Mouse (Mus musculus) heart, embryonic 13.5 days (tissue): ENCODE results near the gene Slain1. TPM values are rescaled to one million over a fixed set of nuclear protein-coding genes. Genes with fewer than 3 reads are reported as not detected.
A peak's percentile ranks its signal among the peaks of the same experiment; 100 is the strongest.

Experiments used
- ATAC-seq: fragments of 200-750 bp; cut with Nextera tagmentation; 2 replicates; pipeline ENCODE4 v1.8.0; 2017; ENCODE audit warnings: moderate TSS enrichment; ENCODE audit not compliant: insufficient number of reproducible peaks, low FRiP score, low TSS enrichment; ENCODE audit errors: extremely low read depth
- H3K27ac ChIP-seq: fragments of 300-500 bp; sonication (generic); replicated peaks from 2 replicates; pipeline ENCODE4 v1.5.1; 2015; ENCODE audit warnings: moderate library complexity, mild to moderate bottlenecking, inconsistent platforms
- H3K27me3 ChIP-seq: fragments of 300-500 bp; sonication (generic); replicated peaks from 2 replicates; pipeline ENCODE4 v1.6.1; 2015; ENCODE audit warnings: mild to moderate bottlenecking, inconsistent platforms
- H3K36me3 ChIP-seq: fragments of 300-500 bp; sonication (generic); 2 replicates; pipeline ENCODE4 v1.6.1; 2015; ENCODE audit warnings: mild to moderate bottlenecking, inconsistent platforms
- H3K4me1 ChIP-seq: fragments of 300-500 bp; sonication (generic); 2 replicates; pipeline ENCODE4 v1.6.1; 2015; ENCODE audit warnings: inconsistent platforms
- H3K4me2 ChIP-seq: fragments of 300-500 bp; sonication (generic); 2 replicates; pipeline ENCODE4 v1.6.1; 2015; ENCODE audit warnings: inconsistent platforms, mild to moderate bottlenecking, moderate library complexity
- H3K4me3 ChIP-seq: fragments of 300-500 bp; sonication (generic); 2 replicates; pipeline ENCODE4 v1.5.1; 2015; ENCODE audit warnings: moderate library complexity, mild to moderate bottlenecking, inconsistent platforms
- H3K9ac ChIP-seq: fragments of 300-500 bp; sonication (generic); 2 replicates; pipeline ENCODE4 v1.6.1; 2015; ENCODE audit warnings: inconsistent platforms, mild to moderate bottlenecking, moderate library complexity
- H3K9me3 ChIP-seq: fragments of 300-500 bp; sonication (generic); 2 replicates; pipeline ENCODE4 v1.6.1; 2016; ENCODE audit warnings: inconsistent platforms
- WGBS: fragments of 180-500 bp; shearing (Covaris S2); methylation state at CpG from one replicate; pipeline ENCODE4 v1.1.7; 2015; ENCODE audit warnings: mixed read lengths; 5-methylcytosine and 5-hydroxymethylcytosine counted together
- polyA plus RNA-seq: library from polyadenylated mRNA; unstranded; fragments of >200 nt; fragmentation: Nextera tagmentation; extraction: Ambion mirVana; gene quantifications from 2 replicates; pipeline ENCODE4 v1.2.1, GENCODE M21; 2015

The Slain1 gene
- polyA plus RNA-seq, 1 experiment from 2014 or later: 0.31 TPM

DNA sequence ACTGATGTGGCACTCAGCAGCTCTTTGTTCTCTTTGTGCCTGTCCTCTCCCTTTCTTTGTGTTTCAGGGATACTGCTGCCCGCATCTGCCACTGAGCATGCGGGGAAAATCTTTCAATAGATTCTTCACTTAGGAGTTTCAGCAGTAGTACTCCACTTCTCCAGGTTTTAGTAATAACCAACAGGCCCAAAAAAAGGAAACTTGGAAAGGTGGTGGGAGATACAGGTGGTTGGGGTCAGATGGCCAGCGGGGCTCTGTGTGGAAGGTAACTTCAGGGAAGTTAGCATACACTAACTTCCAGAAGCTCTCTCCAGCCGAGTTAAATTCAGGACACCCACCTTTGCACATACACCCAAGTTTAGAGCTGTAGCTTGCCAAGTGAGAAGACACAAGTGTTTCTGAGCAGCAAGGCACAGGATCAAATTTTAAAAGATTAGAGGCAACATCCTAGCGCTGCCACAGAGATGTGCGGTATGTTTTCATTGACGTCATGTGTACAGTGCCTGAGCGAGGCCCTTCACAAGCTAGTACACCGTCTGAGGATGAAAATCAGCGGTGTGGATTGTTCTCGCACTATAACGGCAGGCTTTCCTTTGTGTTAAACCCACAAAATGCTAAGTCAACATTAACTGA lies 1.3 kb upstream of the Slain1 start:
- no peak overlapping the region; the same call in 1 of the 2 replicates for H3K4me2 ChIP-seq
- no peak overlapping the region for H3K27ac ChIP-seq
- no peaks in the 10 kb centered on the region for H3K36me3 ChIP-seq
- no peak overlapping the region for H3K4me3 ChIP-seq
- ATAC-seq: no peak
- H3K4me1 ChIP-seq: peaks cover 7% of the 10 kb centered on the region
- H3K27me3 ChIP-seq: peaks cover 58% of the 10 kb centered on the region
- H3K9ac ChIP-seq: no peak overlapping the region
- 56% methylated on average over 12 of the region's 12 CpGs for WGBS
- H3K9me3 ChIP-seq: no peaks in the 10 kb centered on the region

DNA sequence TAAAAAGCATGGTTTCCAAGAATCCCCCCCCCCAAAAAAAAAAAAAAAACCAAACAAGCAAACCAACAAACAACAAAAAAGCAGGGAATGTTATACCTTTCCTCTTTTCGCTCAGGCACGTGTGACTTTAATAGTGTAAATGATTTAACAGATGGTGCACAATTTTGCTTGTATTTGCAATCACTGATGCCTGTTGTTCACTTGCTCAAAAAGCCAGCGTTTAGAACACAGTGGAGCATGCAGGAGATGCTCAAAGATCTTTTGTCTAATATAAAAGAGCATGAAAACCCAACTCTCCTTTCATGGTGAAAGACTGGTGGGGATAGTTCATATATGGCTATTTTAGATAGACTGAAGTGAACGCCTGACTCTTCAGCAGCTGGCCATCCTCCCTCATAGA lies 726 bp upstream of the Slain1 start:
- Histone ChIP-seq H3K4me3 (no peak overlapping the region; the same call in 1 of the 2 replicates), H3K9ac (no peak overlapping the region), H3K36me3 (no peaks in the 10 kb centered on the region), H3K27ac (no peak overlapping the region), H3K4me2 (peak overlapping the region; percentile 100; the same call in 1 of the 2 replicates), H3K4me1 (peaks cover 7% of the 10 kb centered on the region), H3K27me3 (peaks cover 59% of the 10 kb centered on the region), H3K9me3 (no peaks in the 10 kb centered on the region)
- ATAC-seq: no peak
- 56% methylated on average over 4 of the region's 4 CpGs for WGBS

DNA sequence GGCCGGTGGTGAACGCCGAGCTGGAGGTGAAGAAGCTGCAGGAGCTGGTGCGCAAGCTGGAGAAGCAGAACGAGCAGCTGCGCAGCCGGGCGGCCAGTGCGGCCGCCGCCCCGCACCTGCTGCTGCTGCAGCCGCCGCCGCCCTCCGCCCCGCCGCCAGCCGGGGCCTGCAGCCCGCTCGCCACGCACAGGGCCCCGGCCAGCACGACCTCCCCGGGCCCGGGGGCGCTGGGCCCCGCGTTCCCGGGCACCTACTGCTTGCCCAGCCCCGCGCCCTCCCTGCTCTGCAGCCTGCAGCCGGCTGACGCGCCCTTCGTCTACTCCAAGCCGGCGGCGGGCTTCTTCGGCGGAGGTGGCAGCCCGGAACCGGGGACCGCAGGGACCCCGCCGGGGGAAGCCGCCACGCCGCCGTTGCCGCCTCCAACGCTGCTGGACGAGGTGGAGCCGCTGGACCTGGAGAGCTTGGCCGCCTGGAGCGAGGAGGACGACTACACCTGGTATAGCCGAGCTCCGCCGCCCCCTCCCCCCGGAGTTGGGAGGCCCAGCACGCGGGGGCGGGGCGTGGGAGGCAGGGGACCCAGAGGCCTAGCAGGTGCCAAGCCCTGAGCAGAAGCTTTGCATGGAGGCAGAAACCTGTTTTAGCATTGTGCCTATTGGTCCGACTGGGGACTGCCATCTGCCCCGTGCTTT lies 529 bp downstream of the Slain1 start:
- H3K36me3 ChIP-seq: no peaks in the 10 kb centered on the region
- peak overlapping the region; percentile 81 for H3K4me3 ChIP-seq
- H3K27me3 ChIP-seq: peaks cover 59% of the 10 kb centered on the region
- H3K4me2 ChIP-seq: peak overlapping the region; percentile 100
- ATAC-seq: no peak; the same call in 1 of the 2 replicates
- peak overlapping the region; percentile 81 for H3K9ac ChIP-seq
- WGBS: under 1% methylated on average over 48 of the region's 67 CpGs
- peaks cover 8% of the 10 kb centered on the region for H3K4me1 ChIP-seq
- no peak overlapping the region for H3K27ac ChIP-seq
- no peaks in the 10 kb centered on the region for H3K9me3 ChIP-seq

DNA sequence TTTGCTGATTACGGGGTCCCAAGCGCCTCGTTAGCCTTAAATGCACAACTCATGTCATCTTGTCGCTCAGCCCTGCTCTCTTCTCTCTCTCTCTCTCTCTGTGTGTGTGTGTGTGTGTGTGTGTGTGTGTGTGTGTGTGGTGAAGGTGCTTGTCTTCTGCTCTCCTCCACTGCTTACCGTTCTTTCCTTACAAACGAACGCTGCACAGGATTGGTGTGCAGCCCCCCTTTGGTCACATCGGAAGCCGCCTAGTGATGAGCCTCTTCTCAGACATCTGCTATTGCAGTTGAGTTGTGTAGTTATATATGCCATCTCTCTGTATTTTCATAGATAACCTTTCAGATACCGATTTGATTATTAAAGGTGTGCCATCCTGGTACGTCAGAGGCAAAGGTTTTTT lies 1.1 kb downstream of the Slain1 start:
- Histone ChIP-seq H3K4me2 (peak overlapping the region; percentile 100), H3K9me3 (no peaks in the 10 kb centered on the region), H3K4me3 (peak overlapping the region; percentile 81), H3K36me3 (no peaks in the 10 kb centered on the region), H3K9ac (peak overlapping the region; percentile 81), H3K27me3 (peaks cover 59% of the 10 kb centered on the region), H3K27ac (no peak overlapping the region), H3K4me1 (peaks cover 10% of the 10 kb centered on the region)
- WGBS: 5% methylated on average over 11 of the region's 11 CpGs
- ATAC-seq: no peak

- peak overlapping the region; percentile 100 for H3K4me2 ChIP-seq
- no peak overlapping the region for H3K4me3 ChIP-seq
These were observed 1.5 kb downstream of the Slain1 start for GRCm38 (mm10) chr14:103651562-103651961.

GRCm38 (mm10) chr14:103652524-103652923 lies 2.5 kb downstream of the Slain1 start:
- Histone ChIP-seq H3K36me3 (no peaks in the 10 kb centered on the region), H3K4me3 (no peak overlapping the region), H3K9ac (no peak overlapping the region), H3K9me3 (no peaks in the 10 kb centered on the region), H3K4me2 (no peak overlapping the region), H3K27ac (no peak overlapping the region), H3K27me3 (peaks cover 50% of the 10 kb centered on the region), H3K4me1 (peaks cover 10% of the 10 kb centered on the region)
- no peak for ATAC-seq
- 78% methylated on average over 5 of the region's 5 CpGs for WGBS

More at GRCm38 (mm10) chr14:103651562-103651961, 1.5 kb downstream of the Slain1 start:
- peaks cover 10% of the 10 kb centered on the region for H3K4me1 ChIP-seq
- H3K9me3 ChIP-seq: no peaks in the 10 kb centered on the region
- H3K27me3 ChIP-seq: peaks cover 59% of the 10 kb centered on the region
- H3K36me3 ChIP-seq: no peaks in the 10 kb centered on the region
- 69% methylated on average over 2 of the region's 2 CpGs for WGBS
- no peak overlapping the region for H3K27ac ChIP-seq
- no peak overlapping the region for H3K9ac ChIP-seq
- no peak for ATAC-seq

DNA sequence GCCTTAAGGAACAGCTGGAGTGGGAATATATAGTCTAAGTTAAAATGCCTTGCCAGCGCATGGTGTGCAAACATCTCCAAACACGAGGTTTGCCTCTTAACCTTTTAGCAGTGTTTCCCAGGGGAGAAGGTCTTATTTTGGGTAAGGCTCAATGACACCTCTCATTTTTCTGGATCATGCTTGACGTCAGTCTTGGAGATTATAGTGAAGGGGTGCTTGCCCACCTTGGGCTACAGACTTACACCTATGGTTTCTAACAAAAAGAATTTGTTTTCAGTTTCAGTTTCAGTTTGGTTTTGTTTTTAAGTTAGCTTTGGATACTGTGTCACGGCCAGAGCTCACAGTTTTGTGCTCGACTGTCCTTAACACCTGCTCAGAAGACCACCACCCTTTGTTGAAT lies 3.8 kb downstream of the Slain1 start:
- WGBS: 63% methylated on average over 5 of the region's 5 CpGs
- Histone ChIP-seq H3K4me2 (no peak overlapping the region), H3K4me3 (no peak overlapping the region), H3K36me3 (no peaks in the 10 kb centered on the region), H3K27ac (no peak overlapping the region), H3K9ac (no peak overlapping the region), H3K4me1 (peaks cover 10% of the 10 kb centered on the region), H3K27me3 (peaks cover 45% of the 10 kb centered on the region), H3K9me3 (no peaks in the 10 kb centered on the region)
- ATAC-seq: no peak

DNA sequence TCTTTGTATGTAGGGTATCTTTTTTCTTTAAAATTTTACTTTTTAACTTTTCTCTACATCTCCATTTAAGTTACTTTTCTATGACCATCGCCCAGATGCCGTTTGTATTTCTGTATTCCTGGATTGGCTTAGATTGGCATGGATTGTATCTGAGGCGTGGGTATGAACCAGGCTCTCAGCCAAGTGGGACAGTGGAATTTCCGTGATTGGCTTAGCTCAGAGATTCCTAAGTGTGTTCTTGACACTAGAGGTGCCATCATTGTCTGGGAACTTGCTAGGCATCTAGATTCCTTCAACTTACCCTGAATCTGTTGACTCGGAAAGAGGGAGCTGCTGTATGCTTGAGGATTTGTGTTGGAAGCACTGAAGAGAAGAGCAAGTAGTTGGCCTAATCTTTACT lies 5.4 kb downstream of the Slain1 start:
- ATAC-seq: no peak
- H3K9ac ChIP-seq: no peak overlapping the region
- H3K36me3 ChIP-seq: no peaks in the 10 kb centered on the region
- no peak overlapping the region for H3K4me2 ChIP-seq
- no peak overlapping the region for H3K4me3 ChIP-seq
- WGBS: 59% methylated on average over 5 of the region's 5 CpGs
- no peak overlapping the region for H3K27ac ChIP-seq
- H3K27me3 ChIP-seq: peaks cover 28% of the 10 kb centered on the region
- H3K9me3 ChIP-seq: no peaks in the 10 kb centered on the region
- peaks cover 10% of the 10 kb centered on the region for H3K4me1 ChIP-seq

- no peak for ATAC-seq
- WGBS: 67% methylated on average over 4 of the region's 4 CpGs
- H3K36me3 ChIP-seq: no peaks in the 10 kb centered on the region
- H3K4me3 ChIP-seq: no peak overlapping the region
- peaks cover 5% of the 10 kb centered on the region for H3K27me3 ChIP-seq
- H3K4me2 ChIP-seq: no peak overlapping the region
- H3K27ac ChIP-seq: no peak overlapping the region
- H3K9ac ChIP-seq: no peak overlapping the region
- H3K9me3 ChIP-seq: no peaks in the 10 kb centered on the region
- 0 out of 2 replicates have a peak, but pooled peaks cover 2% of the 10 kb centered on the region for H3K4me1 ChIP-seq
These were observed 7.8 kb downstream of the Slain1 start for GRCm38 (mm10) chr14:103657876-103658275.

DNA sequence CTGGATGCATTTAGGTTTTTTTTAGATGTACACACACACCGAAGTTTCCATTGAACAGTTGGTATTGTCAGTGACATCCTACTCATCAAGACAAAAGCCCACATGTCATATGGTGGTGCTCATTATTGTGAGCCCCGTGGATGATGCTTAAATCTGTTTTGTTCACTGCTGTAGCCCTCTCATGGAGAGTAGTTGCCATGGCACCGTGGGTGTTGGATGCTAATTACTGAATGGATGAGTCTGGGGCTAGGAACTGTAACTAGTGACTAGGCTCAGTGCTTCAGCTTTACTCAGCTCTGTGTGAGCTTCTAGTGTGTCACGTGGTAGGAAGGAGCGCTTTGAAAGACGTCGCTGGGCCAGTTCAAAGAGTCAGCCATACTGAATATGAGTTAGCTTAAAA lies 13.0 kb downstream of the Slain1 start:
- ATAC-seq: no peak
- H3K9me3 ChIP-seq: no peaks in the 10 kb centered on the region
- H3K4me3 ChIP-seq: no peak overlapping the region
- WGBS: 83% methylated on average over 7 of the region's 7 CpGs
- no peak overlapping the region for H3K27ac ChIP-seq
- no peak overlapping the region for H3K4me2 ChIP-seq
- no peak overlapping the region for H3K9ac ChIP-seq
- no peaks in the 10 kb centered on the region for H3K27me3 ChIP-seq
- H3K36me3 ChIP-seq: no peaks in the 10 kb centered on the region
- H3K4me1 ChIP-seq: no peaks in the 10 kb centered on the region

DNA sequence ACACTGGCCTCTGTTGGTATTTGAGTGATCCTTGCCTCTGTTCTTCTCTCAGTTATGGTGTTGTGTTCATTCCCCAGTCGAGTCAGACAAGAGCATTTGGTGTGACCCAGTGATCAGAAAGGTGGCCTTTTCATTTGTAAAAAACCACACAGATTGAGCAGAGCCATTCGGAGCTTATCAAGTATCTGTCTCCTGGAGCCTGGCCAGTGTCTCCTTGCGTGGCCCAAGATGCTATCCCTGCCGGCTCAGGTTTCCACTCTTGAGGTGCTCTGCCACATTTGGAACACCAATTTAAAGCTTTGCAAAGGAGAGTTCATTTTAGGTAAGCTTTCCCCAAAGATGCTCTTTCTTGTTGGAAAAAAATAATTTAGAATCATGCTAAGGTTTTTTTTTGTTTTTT lies 14.4 kb downstream of the Slain1 start:
- Histone ChIP-seq H3K9ac (no peak overlapping the region), H3K27ac (no peak overlapping the region), H3K4me2 (no peak overlapping the region), H3K27me3 (no peaks in the 10 kb centered on the region), H3K4me3 (no peak overlapping the region), H3K4me1 (no peaks in the 10 kb centered on the region), H3K9me3 (0 out of 2 replicates have a peak, but pooled peaks cover under 1% of the 10 kb centered on the region), H3K36me3 (no peaks in the 10 kb centered on the region)
- ATAC-seq: no peak
- WGBS: 46% methylated on average over 4 of the region's 4 CpGs
